Mouse (Mus musculus) fibroblast of lung, adult 2 months (primary cell): ENCODE results near the gene Vmn1r79.
"Not testable (repeated sequence)": the region's sequence is repeated elsewhere in the genome, so short reads cannot be mapped to it uniquely, and the experiment has no call there.

Experiments
- DNase-seq: peaks from one replicate; pipeline ENCODE4 v3.0.0-alpha.2; 2011; ENCODE audit warnings: low read depth

The Vmn1r79 gene

DNA sequence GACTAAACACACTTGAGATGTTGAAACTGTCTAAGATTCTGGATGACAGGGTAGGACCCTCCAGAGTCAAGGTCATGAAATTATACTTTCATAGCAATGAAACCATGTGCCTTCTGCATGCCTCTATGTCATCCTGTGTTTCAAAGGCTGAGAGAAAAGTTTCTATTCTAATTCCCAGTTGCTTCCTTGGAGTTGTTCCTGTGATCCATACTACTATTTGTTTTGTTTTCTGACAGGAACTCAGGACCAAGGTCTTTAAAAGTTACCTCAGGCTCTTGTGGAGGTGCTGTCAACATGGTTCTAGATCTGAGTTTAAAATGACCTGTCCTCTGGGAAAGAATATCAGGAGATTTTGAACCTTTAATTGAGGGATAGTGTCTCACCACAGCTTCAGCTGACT lies at the start of gene Vmn1r79:
Gene Vmn1r79 (plus strand): TSS at position 301 of the 400 bp plus-strand sequence.
- DNase-seq = not testable (repeated sequence)

DNA sequence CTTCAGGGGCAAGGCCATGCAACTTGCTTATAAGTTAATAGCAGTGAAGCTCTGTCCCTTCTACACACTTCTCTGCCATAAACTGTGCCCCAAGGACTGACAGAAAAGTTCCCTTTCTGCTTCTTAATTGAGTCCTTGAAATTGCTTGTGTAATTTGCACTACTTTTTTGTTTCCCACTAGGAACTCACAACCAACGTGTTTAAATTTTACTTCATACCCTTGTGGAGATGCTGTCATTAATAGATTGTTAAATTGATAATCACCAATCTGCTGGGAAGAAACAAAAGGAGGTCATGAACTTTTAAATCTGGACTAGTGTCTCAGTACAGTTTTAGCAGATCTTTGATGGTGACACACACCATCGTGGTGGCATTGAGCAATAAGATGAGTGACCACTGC lies 21.1 kb upstream of the Vmn1r79 start, which contains the start of gene Vmn1r78:
Gene Vmn1r78 (plus strand): TSS at position 301 of the 400 bp plus-strand sequence.
- DNase-seq = no peak

DNA sequence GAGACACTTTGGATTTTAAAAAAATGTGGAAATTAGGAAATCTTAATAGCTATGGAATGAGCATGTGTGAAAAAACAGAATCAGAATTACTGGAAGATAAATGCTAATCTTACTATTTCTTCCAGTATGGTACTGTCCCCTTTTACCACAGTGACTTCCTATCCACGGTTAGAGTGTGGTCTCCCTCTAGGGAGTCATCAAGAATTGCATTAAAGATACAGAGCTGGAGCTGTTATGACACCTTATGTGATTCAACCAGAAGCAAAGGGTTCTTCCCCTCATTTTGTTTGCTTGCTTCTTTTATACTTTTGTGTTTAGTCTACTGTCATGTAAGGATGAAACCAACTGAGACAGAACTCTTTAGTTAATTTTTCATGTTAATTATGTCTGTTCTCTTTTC lies 14.6 kb upstream of the Vmn1r79 start:
- DNase-seq = not testable (repeated sequence)

DNA sequence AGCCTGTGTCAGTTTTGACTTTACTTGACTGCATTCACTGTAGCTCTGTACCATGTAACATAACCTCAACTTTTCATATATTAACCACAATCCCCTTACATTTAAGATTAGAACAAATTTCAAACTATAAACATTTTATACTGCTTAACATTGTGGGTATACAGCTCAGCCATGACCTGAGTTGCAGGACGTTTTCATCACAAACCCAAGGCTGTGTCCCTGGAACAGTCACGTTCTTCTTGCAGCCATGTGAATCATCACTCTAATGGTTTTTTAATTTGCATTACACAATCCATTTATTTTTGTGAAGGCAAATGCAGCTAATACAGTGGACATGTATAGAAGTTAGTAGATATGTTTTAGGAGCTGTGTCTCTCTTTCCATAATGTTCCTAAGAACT lies 1.8 kb downstream of the Vmn1r79 start:
- not testable (repeated sequence) for DNase-seq

DNA sequence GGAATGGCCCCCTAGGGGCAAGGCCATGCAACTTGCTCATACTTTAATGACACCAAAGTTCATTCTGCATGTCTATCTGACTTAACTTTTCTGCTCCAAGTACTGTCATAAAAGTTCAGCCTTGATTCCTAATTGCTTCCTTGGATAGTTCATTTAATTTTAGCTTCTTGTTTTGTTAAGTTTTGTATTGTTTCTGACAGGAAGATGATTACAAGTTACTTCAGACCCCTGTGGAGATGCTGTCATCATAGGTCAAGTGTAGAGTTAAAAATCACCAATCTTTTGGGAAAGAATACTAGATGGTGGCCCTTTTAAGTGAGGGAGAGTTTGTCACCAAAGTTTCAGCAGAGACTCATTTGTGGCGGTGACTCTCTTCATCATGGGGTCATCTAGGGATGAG lies 17.9 kb downstream of the Vmn1r79 start, which contains the start of gene Vmn1r80:
Gene Vmn1r80 (plus strand): TSS at position 301 of the 400 bp plus-strand sequence.
- DNase-seq = no peak

GRCm38 (mm10) chr7:12204141-12204540 lies 33.1 kb downstream of the Vmn1r79 start:
- no peak for DNase-seq
